Mouse (Mus musculus): ENCODE data around the gene Dock8.
A peak's percentile ranks its signal among the peaks of the same experiment; 100 is the strongest.
"Not testable (repeated sequence)": the region's sequence is repeated elsewhere in the genome, so short reads cannot be mapped to it uniquely, and the experiment has no call there.

Gene Dock8

GRCm38 (mm10) chr19:25000153-25000552 is 819 bp downstream of the Dock8 start:
- no peak for DNase-seq (ENCODE audit: low spot score)

- DNase-seq (ENCODE audit: low spot score) = no peak
Measured at GRCm38 (mm10) chr19:25002032-25002431, 2.7 kb downstream of the Dock8 start.

- no peak for DNase-seq (ENCODE audit: low spot score)
Measured at GRCm38 (mm10) chr19:25002828-25003227, 3.5 kb downstream of the Dock8 start.

GRCm38 (mm10) chr19:25003810-25004209 is 4.5 kb downstream of the Dock8 start:
- DNase-seq (ENCODE audit: low spot score) = no peak

GRCm38 (mm10) chr19:25006686-25007085 is 7.4 kb downstream of the Dock8 start:
- no peak for DNase-seq (ENCODE audit: low spot score)

- no peak for DNase-seq (ENCODE audit: low spot score)
Measured at GRCm38 (mm10) chr19:25008509-25008908, 9.2 kb downstream of the Dock8 start.

- no peak for DNase-seq (ENCODE audit: low spot score)
Measured at GRCm38 (mm10) chr19:25022766-25023165, 23.4 kb downstream of the Dock8 start.

GRCm38 (mm10) chr19:25031765-25032164 is 32.4 kb downstream of the Dock8 start:
- DNase-seq (ENCODE audit: low spot score) = no peak

- DNase-seq (ENCODE audit: low spot score) = not testable (repeated sequence)
Measured at GRCm38 (mm10) chr19:25033008-25033407, 33.7 kb downstream of the Dock8 start.

GRCm38 (mm10) chr19:25035825-25036224 is 36.5 kb downstream of the Dock8 start:
- DNase-seq (ENCODE audit: low spot score) = peak; percentile 49

GRCm38 (mm10) chr19:25036784-25037183 is 37.5 kb downstream of the Dock8 start:
- DNase-seq (ENCODE audit: low spot score) = peak; percentile 65

GRCm38 (mm10) chr19:25037249-25037648 is 37.9 kb downstream of the Dock8 start:
- peak; percentile 32 for DNase-seq (ENCODE audit: low spot score)

- no peak for DNase-seq (ENCODE audit: low spot score)
Measured at GRCm38 (mm10) chr19:25038293-25038692, 39.0 kb downstream of the Dock8 start.

GRCm38 (mm10) chr19:25041209-25041608 is 41.9 kb downstream of the Dock8 start:
- DNase-seq (ENCODE audit: low spot score) = peak; percentile 20

- DNase-seq (ENCODE audit: low spot score) = no peak
Measured at GRCm38 (mm10) chr19:25042973-25043372, 43.6 kb downstream of the Dock8 start.

GRCm38 (mm10) chr19:25044057-25044456 is 44.7 kb downstream of the Dock8 start:
- DNase-seq (ENCODE audit: low spot score) = peak; percentile 50

- DNase-seq (ENCODE audit: low spot score) = no peak
Measured at GRCm38 (mm10) chr19:25052355-25052754, 53.0 kb downstream of the Dock8 start.

GRCm38 (mm10) chr19:25053152-25053551 is 53.8 kb downstream of the Dock8 start:
- no peak for DNase-seq (ENCODE audit: low spot score)

- DNase-seq (ENCODE audit: low spot score) = no peak
Measured at GRCm38 (mm10) chr19:25055025-25055424, 55.7 kb downstream of the Dock8 start.

GRCm38 (mm10) chr19:25055559-25055958 is 56.2 kb downstream of the Dock8 start:
- DNase-seq (ENCODE audit: low spot score) = no peak

- DNase-seq (ENCODE audit: low spot score) = no peak
Measured at GRCm38 (mm10) chr19:25056224-25056623, 56.9 kb downstream of the Dock8 start.

- DNase-seq (ENCODE audit: low spot score) = no peak
Measured at GRCm38 (mm10) chr19:25057826-25058225, 58.5 kb downstream of the Dock8 start.

GRCm38 (mm10) chr19:25059847-25060364 is 60.6 kb downstream of the Dock8 start:
- peak; percentile 58 for DNase-seq (ENCODE audit: low spot score)

- no peak for DNase-seq (ENCODE audit: low spot score)
Measured at GRCm38 (mm10) chr19:25060375-25060774, 61.0 kb downstream of the Dock8 start.

All from urinary bladder, postnatal 14 days (tissue).